Mouse (Mus musculus) left cerebral cortex, adult 2 months (tissue): ENCODE data around the gene Zmynd19. TPM values are rescaled to one million over a fixed set of nuclear protein-coding genes. Genes with fewer than 3 reads are reported as not detected.
"Not testable (repeated sequence)": the region's sequence is repeated elsewhere in the genome, so short reads cannot be mapped to it uniquely, and the experiment has no call there.

Experiments
- DNase-seq, 2 experiments: peaks; one replicate each; pipeline ENCODE4 v3.0.0; 2021 to 2022; ENCODE audit warnings: low spot score in 2 of 2, mixed read lengths in 1 of 2; ENCODE audit errors: extremely low spot score in 1 of 2
- H3K27ac ChIP-seq: fragments of 200-600 bp; 2 replicates; pipeline ENCODE4 v1.8.1; 2022
- H3K4me3 ChIP-seq: fragments of 200-600 bp; 2 replicates; pipeline ENCODE4 v1.8.1; 2022
- CTCF ChIP-seq: fragments of 200-600 bp; IDR thresholded peaks from 2 replicates; pipeline ENCODE4 v1.8.1; 2022; ENCODE audit warnings: antibody characterized with exemption, mild to moderate bottlenecking, moderate library complexity
- intact Hi-C: fragments of 180-260 bp; cut with DNase I; formaldehyde crosslinking; loops from one replicate; pipeline ENCODE4 v1.15.1; 2025
- total RNA-seq, 2 experiments: library from RNA; stranded (reverse); gene quantifications; 2 replicates each; pipeline ENCODE4 v1.2.3; 2021

The Zmynd19 gene
- total RNA-seq, 2 experiments from 2014 or later = 36.8 to 37.9 TPM

- no peak for DNase-seq
- H3K27ac ChIP-seq = no peak overlapping the region
- intact Hi-C loops = no loop called here
- peak; percentile 56 for TF ChIP-seq CTCF
- no peak overlapping the region for H3K4me3 ChIP-seq
These were observed 26.0 kb upstream of the Zmynd19 start for GRCm38 (mm10) chr2:24923561-24923960.

- H3K4me3 ChIP-seq = no peak overlapping the region
- no peak overlapping the region for H3K27ac ChIP-seq
- no peak for DNase-seq
- no peak for TF ChIP-seq CTCF
- intact Hi-C loops = no loop called here
These were observed 24.3 kb upstream of the Zmynd19 start for GRCm38 (mm10) chr2:24925284-24925683.

DNA sequence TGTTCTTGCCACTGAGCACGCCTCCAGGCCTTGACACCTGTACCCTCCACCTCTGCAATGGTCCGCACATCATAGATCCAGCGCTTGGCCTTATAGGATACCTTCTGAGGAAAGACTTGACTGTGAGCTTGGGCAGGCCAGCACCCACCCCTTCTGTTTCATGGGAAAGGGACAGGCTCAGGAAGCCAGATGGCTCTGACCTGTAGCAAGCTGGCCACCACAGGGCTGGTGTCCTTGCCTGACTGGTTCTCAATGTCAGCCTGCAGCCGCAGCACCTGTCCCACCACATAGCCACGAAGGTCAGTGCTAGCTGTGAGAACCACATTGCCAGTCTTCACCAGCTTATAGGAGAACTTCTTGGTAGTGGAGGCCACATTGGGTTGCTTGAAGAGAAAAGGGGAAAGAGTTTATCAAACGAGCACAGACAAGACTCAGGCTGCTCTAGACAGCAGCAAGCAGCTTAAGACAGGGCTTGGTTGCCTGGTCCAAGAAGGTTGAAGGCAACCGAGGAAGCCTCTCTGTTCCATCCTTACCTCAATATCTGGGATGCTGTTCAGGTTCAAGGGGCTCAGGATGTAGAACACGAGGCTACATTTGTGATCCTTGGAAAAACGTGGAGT, 23.1 kb upstream of the Zmynd19 start:
- Histone ChIP-seq H3K27ac (no peak overlapping the region), H3K4me3 (no peak overlapping the region)
- DNase-seq = no peak
- intact Hi-C loops = no loop called here
- no peak for TF ChIP-seq CTCF

DNA sequence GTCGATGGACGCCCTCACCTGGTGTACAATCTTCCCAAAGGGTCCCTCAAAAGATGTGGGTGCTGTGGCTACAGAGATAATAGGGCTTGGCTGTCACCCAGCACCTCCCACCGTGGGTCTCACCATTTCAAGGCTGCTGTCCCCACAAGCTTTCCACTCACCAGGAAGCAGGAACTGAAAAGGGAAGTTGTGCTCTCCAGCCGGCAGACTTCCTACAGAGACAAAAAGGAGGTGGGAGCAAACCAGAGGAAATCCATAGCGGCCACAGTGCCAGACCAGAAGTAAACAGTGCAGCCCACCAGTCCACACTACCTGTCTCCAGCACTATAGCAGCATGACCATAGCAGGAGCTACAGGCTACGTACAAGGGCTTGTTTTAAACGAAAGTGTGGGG, 22.6 kb upstream of the Zmynd19 start:
- no peak for DNase-seq
- Histone ChIP-seq H3K4me3 (no peak overlapping the region), H3K27ac (no peak overlapping the region)
- TF ChIP-seq CTCF = no peak
- intact Hi-C loops = no loop called here

DNA sequence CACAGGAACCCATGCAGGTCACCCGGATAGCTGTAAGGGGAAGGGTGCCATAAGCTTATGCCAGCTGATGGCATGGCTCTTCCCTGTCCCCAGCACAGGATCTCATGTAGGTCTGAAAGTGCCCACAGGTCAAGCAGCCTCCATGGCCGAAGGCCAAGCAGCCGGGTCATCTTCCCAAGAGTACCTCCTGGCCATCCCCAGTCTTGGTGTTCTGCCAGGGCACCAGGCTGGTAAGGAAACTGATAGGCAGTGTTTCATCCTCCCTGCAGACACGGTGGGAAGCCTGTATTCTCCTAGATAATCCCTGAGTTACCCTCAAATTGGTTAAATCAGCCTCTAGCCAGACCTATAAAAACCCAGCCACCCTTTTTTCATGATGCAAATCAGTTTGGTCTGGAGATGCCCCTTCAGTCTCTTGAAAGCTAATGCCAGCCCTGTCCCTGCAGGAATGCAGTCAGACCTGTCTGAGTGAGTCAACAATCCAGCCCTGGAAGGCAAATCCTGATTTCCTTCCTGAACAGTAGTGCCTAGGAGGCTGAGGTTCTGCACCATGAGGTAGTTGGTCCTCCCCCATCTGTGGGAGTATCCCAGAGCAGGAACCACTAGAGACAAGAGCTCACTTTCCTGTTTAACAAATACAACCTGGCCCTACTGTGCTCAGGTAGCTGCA, 21.6 kb upstream of the Zmynd19 start:
- Histone ChIP-seq H3K4me3 (no peak overlapping the region), H3K27ac (no peak overlapping the region)
- no peak for TF ChIP-seq CTCF
- intact Hi-C loops = no loop called here
- no peak for DNase-seq

- Histone ChIP-seq H3K27ac (no peak overlapping the region), H3K4me3 (no peak overlapping the region)
- no peak for TF ChIP-seq CTCF
- no peak for DNase-seq
- intact Hi-C loops = no loop called here
These were observed 20.5 kb upstream of the Zmynd19 start for GRCm38 (mm10) chr2:24929119-24929518.

DNA sequence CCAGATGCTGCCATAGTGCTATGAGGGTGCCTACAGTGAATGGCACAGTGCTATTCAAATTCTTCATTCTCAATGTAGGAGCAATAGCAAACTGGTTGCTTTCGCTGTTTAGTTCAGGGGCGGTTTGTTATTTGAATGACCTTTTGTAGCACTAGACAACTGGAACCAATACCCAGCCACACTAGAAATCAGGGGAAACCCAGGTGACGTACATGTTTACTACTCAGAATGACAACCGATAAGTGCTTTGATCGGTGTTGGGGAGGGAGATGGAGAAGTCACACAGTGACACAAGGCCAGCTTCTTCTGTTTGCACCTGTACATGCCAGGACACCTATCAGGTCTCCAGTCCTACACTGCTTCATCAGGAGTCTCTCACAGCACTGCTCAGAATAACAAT, 20.0 kb upstream of the Zmynd19 start:
- Histone ChIP-seq H3K4me3 (no peak overlapping the region), H3K27ac (no peak overlapping the region)
- TF ChIP-seq CTCF = no peak
- intact Hi-C loops = no loop called here
- DNase-seq = no peak

DNA sequence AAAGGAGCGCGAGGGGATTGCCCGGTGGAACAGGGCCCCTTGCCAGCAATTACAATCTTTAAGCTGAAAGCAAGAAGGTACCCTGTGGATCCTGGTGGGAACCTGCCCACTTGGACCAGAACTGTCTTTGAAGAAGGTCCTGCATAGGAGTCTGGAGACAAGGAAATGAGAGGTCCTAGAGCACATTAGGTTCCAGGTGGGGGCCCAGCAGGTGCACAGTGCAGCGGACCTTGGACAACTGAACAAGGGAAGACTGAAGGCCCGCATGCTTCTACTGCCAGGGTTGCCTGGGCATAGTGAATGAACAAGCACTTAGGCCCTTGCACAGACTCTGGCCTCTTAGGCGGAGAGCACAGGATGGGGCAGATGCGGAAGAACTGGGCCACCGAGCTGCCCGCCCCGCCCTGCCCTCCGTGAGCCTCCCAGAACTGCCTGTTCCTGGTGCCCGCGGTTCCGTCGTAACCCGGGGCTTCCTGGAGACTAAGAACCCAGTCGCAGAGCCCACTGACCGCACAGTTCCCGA, 15.1 kb upstream of the Zmynd19 start:
- Histone ChIP-seq H3K27ac (peak overlapping the region; percentile 78), H3K4me3 (peak overlapping the region; percentile 64)
- intact Hi-C loops = no loop called here
- TF ChIP-seq CTCF = no peak
- DNase-seq = no peak

DNA sequence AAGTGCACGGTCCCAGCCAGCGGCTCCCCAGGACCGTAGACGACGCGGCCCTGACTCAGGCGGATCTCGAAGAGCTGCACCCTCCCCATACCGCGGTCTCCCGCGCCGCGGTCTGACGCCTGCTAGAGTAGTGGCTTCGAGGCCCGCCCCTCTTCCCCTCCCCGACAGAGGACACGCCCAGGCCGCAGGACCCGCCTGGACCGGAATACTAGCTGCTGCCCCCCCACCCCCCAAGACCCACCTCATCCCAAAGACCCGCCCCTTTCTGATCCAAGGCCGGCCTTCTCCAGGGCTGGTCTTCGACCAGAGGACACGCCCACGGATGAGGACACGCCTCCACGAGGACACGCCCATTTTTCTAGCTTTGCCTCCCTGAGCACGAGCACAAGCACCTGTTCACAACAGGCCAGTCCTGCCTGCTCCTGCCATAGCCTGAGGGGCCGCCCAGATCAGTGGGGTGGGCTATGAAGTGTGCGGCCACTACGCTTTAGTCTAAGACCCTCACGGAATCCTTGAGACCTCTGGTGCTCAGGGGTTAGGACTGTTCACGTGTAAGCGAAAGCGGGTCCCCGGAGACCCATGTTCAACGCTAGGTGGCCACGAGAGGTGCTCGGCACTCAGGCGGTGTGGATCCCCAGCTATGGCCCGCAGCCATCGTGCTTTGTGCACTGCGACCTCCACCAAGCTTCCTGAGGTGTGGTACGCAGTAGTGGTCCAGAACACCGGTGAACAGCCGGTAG, 14.4 kb upstream of the Zmynd19 start, which contains the start of gene Arrdc1:
Arrdc1 (minus strand) TSS at position 196 of the 740 bp plus-strand sequence.
- peak; percentile 47 for TF ChIP-seq CTCF
- intact Hi-C loops = no loop called here

GRCm38 (mm10) chr2:24942092-24942491, 7.5 kb upstream of the Zmynd19 start:
- intact Hi-C loops = no loop called here
- Histone ChIP-seq H3K27ac (no peak overlapping the region), H3K4me3 (no peak overlapping the region)
- DNase-seq = no peak
- no peak for TF ChIP-seq CTCF

More for the DNA sequence above, 14.4 kb upstream of the Zmynd19 start, which contains the start of gene Arrdc1:
- peak within 1 kb of the TSS; percentile 64 for H3K4me3 ChIP-seq
- H3K27ac ChIP-seq = peak within 1 kb of the TSS; percentile 78
- peak; percentile 72 to 81 for DNase-seq

- DNase-seq, intact Hi-C loops, H3K4me3 ChIP-seq, H3K27ac ChIP-seq: not testable (repeated sequence)
- TF ChIP-seq CTCF = peak; percentile 37
These were observed 5.3 kb upstream of the Zmynd19 start for GRCm38 (mm10) chr2:24944304-24944703.

- intact Hi-C loops = no loop called here
- peak overlapping the region; percentile 47 for H3K27ac ChIP-seq
- no peak for DNase-seq
- H3K4me3 ChIP-seq = peak overlapping the region; percentile 82
- no peak for TF ChIP-seq CTCF
These were observed 570 bp downstream of the Zmynd19 start for GRCm38 (mm10) chr2:24950189-24950535.
